Mouse (Mus musculus): Measurements from ENCODE around the gene Bsn. TPM values are rescaled to one million over a fixed set of nuclear protein-coding genes. Genes with fewer than 3 reads are reported as not detected.
A peak's percentile ranks its signal among the peaks of the same experiment; 100 is the strongest.

Gene Bsn
- polyA plus RNA-seq, 1 experiment from 2014 or later, result 1.7 TPM

GRCm38 (mm10) chr9:108052411-108052810, 137.8 kb downstream of the Bsn start:
- 75% methylated on average over 7 of the region's 7 CpGs for WGBS
- Histone ChIP-seq H3K36me3 (replicated peaks) (peaks cover 68% of the 10 kb centered on the region), H3K9me3 (no peaks in the 10 kb centered on the region)

GRCm38 (mm10) chr9:108051931-108052220, 138.3 kb downstream of the Bsn start:
- WGBS, result 84% methylated on average over 4 of the region's 4 CpGs
- no peak for DNase-seq (ENCODE audit: low spot score)
- no peak overlapping the region for H3K27ac ChIP-seq (replicated peaks)
- H3K27me3 ChIP-seq (replicated peaks; ENCODE audit: low read depth, poor library complexity, severe bottlenecking), result no peaks in the 10 kb centered on the region
- peaks cover 47% of the 10 kb centered on the region for H3K4me1 ChIP-seq
- no peaks in the 10 kb centered on the region for H3K9me3 ChIP-seq
- H3K36me3 ChIP-seq (replicated peaks), result peaks cover 68% of the 10 kb centered on the region
- H3K4me3 ChIP-seq, result no peak overlapping the region

More at GRCm38 (mm10) chr9:108052411-108052810, 137.8 kb downstream of the Bsn start:
- Histone ChIP-seq H3K27ac (replicated peaks) (no peak overlapping the region), H3K27me3 (replicated peaks; ENCODE audit: low read depth, poor library complexity, severe bottlenecking) (no peaks in the 10 kb centered on the region), H3K4me1 (peaks cover 48% of the 10 kb centered on the region), H3K4me3 (peak overlapping the region; percentile 32; the same call in 1 of the 2 replicates)
- DNase-seq (ENCODE audit: low spot score), result no peak

DNA sequence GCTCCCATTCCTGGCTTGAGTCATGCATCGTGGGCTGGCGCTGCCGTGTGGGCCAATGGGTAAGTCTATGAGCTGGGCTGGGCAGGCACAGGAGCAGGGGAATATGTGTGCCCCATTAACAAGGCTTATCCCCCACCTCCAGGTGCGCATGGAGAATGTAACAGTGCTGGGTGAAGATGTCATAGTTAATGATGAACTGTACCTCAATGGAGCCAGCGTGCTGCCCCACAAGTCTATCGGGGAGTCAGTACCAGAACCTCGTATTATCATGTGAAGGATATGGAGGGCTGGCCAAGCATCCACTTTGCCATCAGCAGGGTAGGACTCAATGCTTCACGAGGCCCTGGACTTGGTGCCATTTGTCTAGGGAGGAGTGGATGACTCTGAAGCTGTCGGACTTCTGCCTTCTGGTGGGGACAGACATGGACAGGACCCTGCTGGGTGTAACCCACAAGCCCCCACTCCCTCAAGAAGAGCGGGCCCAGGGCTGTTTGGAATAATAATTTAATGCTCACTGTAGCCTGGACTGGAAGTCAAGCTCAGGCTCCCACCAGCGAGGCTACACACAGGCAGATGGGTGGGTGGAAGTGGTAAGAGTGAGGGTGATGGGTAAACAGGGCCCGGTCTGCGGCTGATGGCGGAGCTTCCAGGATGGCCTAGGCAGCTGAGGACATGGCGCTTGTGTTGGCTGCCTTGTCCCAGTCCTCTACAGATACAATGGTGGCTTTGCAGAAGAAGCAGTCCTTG, 138.8 kb downstream of the Bsn start:
- Histone ChIP-seq H3K9me3 (no peaks in the 10 kb centered on the region), H3K4me1 (peaks cover 44% of the 10 kb centered on the region), H3K27ac (replicated peaks) (no peak overlapping the region), H3K4me3 (no peak overlapping the region), H3K36me3 (replicated peaks) (peaks cover 68% of the 10 kb centered on the region), H3K27me3 (replicated peaks; ENCODE audit: low read depth, poor library complexity, severe bottlenecking) (no peaks in the 10 kb centered on the region)
- no peak for DNase-seq (ENCODE audit: low spot score)
- WGBS, result 92% methylated on average over 15 of the region's 15 CpGs

GRCm38 (mm10) chr9:108049561-108050251, 140.5 kb downstream of the Bsn start:
- Histone ChIP-seq H3K27ac (replicated peaks) (peak overlapping the region; percentile 82), H3K9me3 (no peaks in the 10 kb centered on the region), H3K4me3 (peak overlapping the region; percentile 87), H3K27me3 (replicated peaks; ENCODE audit: low read depth, poor library complexity, severe bottlenecking) (no peaks in the 10 kb centered on the region), H3K4me1 (peaks cover 44% of the 10 kb centered on the region), H3K36me3 (replicated peaks) (peaks cover 68% of the 10 kb centered on the region)
- WGBS, result 44% methylated on average over 15 of the region's 15 CpGs
- DNase-seq (ENCODE audit: low spot score), result no peak

GRCm38 (mm10) chr9:108049016-108049455, 141.1 kb downstream of the Bsn start, which contains the start of gene Gmppb:
Gmppb (plus strand) TSS chr9:108049242.
- Histone ChIP-seq H3K4me1 (peaks cover 42% of the 10 kb centered on the region), H3K27ac (replicated peaks) (peak within 1 kb of the TSS; percentile 82), H3K27me3 (replicated peaks; ENCODE audit: low read depth, poor library complexity, severe bottlenecking) (no peaks in the 10 kb centered on the region), H3K36me3 (replicated peaks) (peaks cover 65% of the 10 kb centered on the region), H3K4me3 (peak within 1 kb of the TSS; percentile 87), H3K9me3 (no peaks in the 10 kb centered on the region)
- peak; percentile 97 for DNase-seq (ENCODE audit: low spot score)
- under 1% methylated on average over 39 of the region's 39 CpGs for WGBS

- peak overlapping the region; percentile 82 for H3K27ac ChIP-seq (replicated peaks)
- 2% methylated on average over 19 of the region's 19 CpGs for WGBS
- H3K27me3 ChIP-seq (replicated peaks; ENCODE audit: low read depth, poor library complexity, severe bottlenecking), result no peaks in the 10 kb centered on the region
- peaks cover 39% of the 10 kb centered on the region for H3K4me1 ChIP-seq
- H3K36me3 ChIP-seq (replicated peaks), result peaks cover 62% of the 10 kb centered on the region
- H3K4me3 ChIP-seq, result peak overlapping the region; percentile 87
- no peak for DNase-seq (ENCODE audit: low spot score)
- H3K9me3 ChIP-seq, result no peaks in the 10 kb centered on the region
Measured at GRCm38 (mm10) chr9:108048566-108048955, 141.6 kb downstream of the Bsn start.

DNA sequence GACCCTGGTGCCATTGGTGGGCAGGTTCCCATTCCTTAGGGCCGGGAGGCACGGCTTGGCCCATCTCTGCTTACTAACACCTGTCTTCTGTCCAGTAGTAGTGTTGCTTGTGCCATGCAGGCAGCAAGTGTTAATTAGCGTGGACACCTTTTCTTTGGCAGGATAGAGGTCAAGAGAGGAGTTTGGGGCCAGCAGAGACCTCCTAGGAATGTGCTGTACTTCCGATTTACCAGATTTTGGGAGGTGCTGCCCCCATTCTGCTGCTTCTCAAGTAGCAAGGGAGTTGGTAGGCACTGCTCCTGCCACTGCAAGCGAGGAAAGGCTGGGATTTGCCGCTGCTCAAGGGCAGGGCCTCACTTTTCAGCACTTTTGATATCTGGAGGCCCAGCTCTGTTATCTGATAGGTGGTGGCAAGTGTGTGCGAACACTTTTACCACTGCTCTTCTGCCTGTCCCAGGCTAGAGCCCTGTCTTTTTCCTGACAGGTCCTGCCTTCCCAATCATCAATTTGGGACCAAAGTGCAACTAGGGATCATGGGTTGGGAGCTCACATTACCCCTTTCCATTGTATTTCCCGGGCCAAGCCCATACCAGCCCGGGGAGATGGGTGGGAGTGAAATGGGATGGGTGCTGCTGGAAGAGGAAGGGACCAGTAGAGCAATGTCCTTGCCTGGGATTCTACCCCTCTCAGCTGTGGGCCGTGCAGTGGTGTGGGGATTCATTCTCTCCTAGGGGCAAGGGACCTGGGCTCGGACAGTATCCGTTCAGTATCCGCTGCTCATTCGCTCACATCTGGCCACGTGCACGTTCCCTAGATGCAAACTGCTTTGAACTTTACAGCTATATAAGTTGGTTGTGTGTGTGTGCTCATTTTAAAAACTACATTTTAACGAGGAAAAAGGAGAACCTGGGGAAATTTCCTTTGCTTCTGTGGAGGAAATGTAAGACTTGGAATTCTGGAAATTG, 142.3 kb downstream of the Bsn start:
- 49% methylated on average over 17 of the region's 17 CpGs for WGBS
- Histone ChIP-seq H3K36me3 (replicated peaks) (peaks cover 64% of the 10 kb centered on the region), H3K27ac (replicated peaks) (no peak overlapping the region; the same call in 1 of the 2 replicates), H3K9me3 (no peaks in the 10 kb centered on the region), H3K4me1 (peaks cover 33% of the 10 kb centered on the region), H3K4me3 (peak overlapping the region; percentile 87), H3K27me3 (replicated peaks; ENCODE audit: low read depth, poor library complexity, severe bottlenecking) (no peaks in the 10 kb centered on the region)
- no peak for DNase-seq (ENCODE audit: low spot score)

- Histone ChIP-seq H3K9me3 (no peaks in the 10 kb centered on the region), H3K27ac (replicated peaks) (no peak overlapping the region), H3K27me3 (replicated peaks; ENCODE audit: low read depth, poor library complexity, severe bottlenecking) (no peaks in the 10 kb centered on the region), H3K4me3 (0 out of 2 replicates have a peak overlapping the region, but pooled peaks have one; percentile 16), H3K36me3 (replicated peaks) (peaks cover 68% of the 10 kb centered on the region), H3K4me1 (peaks cover 23% of the 10 kb centered on the region)
- WGBS, result 90% methylated on average over 4 of the region's 4 CpGs
- no peak for DNase-seq (ENCODE audit: low spot score)
Measured at GRCm38 (mm10) chr9:108046582-108046981, 143.6 kb downstream of the Bsn start.

Small RNAs within 50 kb of the gene (microRNA-seq; reads per million reads assigned to microRNA genes)
- gene Gm47303 (not detected), gene Mir7088 (not detected)

Other genes starting within 250 kb of the Bsn start
- gene Traip, start 240.2 kb downstream of the Bsn start, polyA plus RNA-seq (2016; fragmentation: Nextera tagmentation; extraction: Ambion mirVana), result 38.8 and 41.5 TPM in 2 replicates
- gene Uba7, start 214.9 kb downstream of the Bsn start, polyA plus RNA-seq (2016; fragmentation: Nextera tagmentation; extraction: Ambion mirVana), result 10.3 and 11.9 TPM in 2 replicates
- gene Gm20661, start 207.3 kb downstream of the Bsn start, polyA plus RNA-seq (2016; fragmentation: Nextera tagmentation; extraction: Ambion mirVana), result 2.9 and 4.4 TPM in 2 replicates
- gene Inka1, start 204.5 kb downstream of the Bsn start, polyA plus RNA-seq (2016; fragmentation: Nextera tagmentation; extraction: Ambion mirVana), result 99.3 and 112 TPM in 2 replicates
- 4.6 and 6.5 TPM in 2 replicates for gene Cdhr4, start 197.9 kb downstream of the Bsn start, polyA plus RNA-seq (2016; fragmentation: Nextera tagmentation; extraction: Ambion mirVana)
- gene Gm20662, start 194.0 kb downstream of the Bsn start, polyA plus RNA-seq (2016; fragmentation: Nextera tagmentation; extraction: Ambion mirVana), result 0.41 and 0.52 TPM in 2 replicates
- 57.1 and 57.3 TPM in 2 replicates for gene Ip6k1, start 187.9 kb downstream of the Bsn start, polyA plus RNA-seq (2016; fragmentation: Nextera tagmentation; extraction: Ambion mirVana)
- 23.3 and 26.1 TPM in 2 replicates for gene Gmppb, start 141.1 kb downstream of the Bsn start, polyA plus RNA-seq (2016; fragmentation: Nextera tagmentation; extraction: Ambion mirVana)
- gene Amigo3, start 137.2 kb downstream of the Bsn start, polyA plus RNA-seq (2016; fragmentation: Nextera tagmentation; extraction: Ambion mirVana), result 2.7 and 2.8 TPM in 2 replicates
- 0.43 and 0.69 TPM in 2 replicates for gene Mst1, start 109.9 kb downstream of the Bsn start, polyA plus RNA-seq (2016; fragmentation: Nextera tagmentation; extraction: Ambion mirVana)
- gene Rnf123, start 107.0 kb downstream of the Bsn start, polyA plus RNA-seq (2016; fragmentation: Nextera tagmentation; extraction: Ambion mirVana), result 32.7 and 34.1 TPM in 2 replicates
- gene Apeh, start 95.8 kb downstream of the Bsn start, polyA plus RNA-seq (2016; fragmentation: Nextera tagmentation; extraction: Ambion mirVana), result 68.3 and 72.8 TPM in 2 replicates
- 70.1 and 73.9 TPM in 2 replicates for gene Dag1, start 73.6 kb upstream of the Bsn start, polyA plus RNA-seq (2016; fragmentation: Nextera tagmentation; extraction: Ambion mirVana)
- 38.3 and 39.3 TPM in 2 replicates for gene Nicn1, start 100.0 kb upstream of the Bsn start, polyA plus RNA-seq (2016; fragmentation: Nextera tagmentation; extraction: Ambion mirVana)
- 35.9 and 40.8 TPM in 2 replicates for gene Amt, start 106.5 kb upstream of the Bsn start, polyA plus RNA-seq (2016; fragmentation: Nextera tagmentation; extraction: Ambion mirVana)
- gene Rhoa, start 115.7 kb upstream of the Bsn start, polyA plus RNA-seq (2016; fragmentation: Nextera tagmentation; extraction: Ambion mirVana), result 240 and 243 TPM in 2 replicates
- gene Tcta, start 115.8 kb upstream of the Bsn start, polyA plus RNA-seq (2016; fragmentation: Nextera tagmentation; extraction: Ambion mirVana), result 14.4 and 14.7 TPM in 2 replicates
- 810 and 843 TPM in 2 replicates for gene Gpx1, start 148.5 kb upstream of the Bsn start, polyA plus RNA-seq (2016; fragmentation: Nextera tagmentation; extraction: Ambion mirVana)
- 127 and 133 TPM in 2 replicates for gene Usp4, start 157.5 kb upstream of the Bsn start, polyA plus RNA-seq (2016; fragmentation: Nextera tagmentation; extraction: Ambion mirVana)
- 0.67 and 1.0 TPM in 2 replicates for gene 1700102P08Rik, start 202.4 kb upstream of the Bsn start, polyA plus RNA-seq (2016; fragmentation: Nextera tagmentation; extraction: Ambion mirVana)
- gene Ccdc36, start 238.1 kb upstream of the Bsn start, polyA plus RNA-seq (2016; fragmentation: Nextera tagmentation; extraction: Ambion mirVana), result 0.93 and 1.1 TPM in 2 replicates
- gene BC048562, start 246.1 kb upstream of the Bsn start, polyA plus RNA-seq (2016; fragmentation: Nextera tagmentation; extraction: Ambion mirVana), result not detected in 2 replicates